Mouse (Mus musculus) mesoderm, embryonic 11.5 days (tissue): Measurements from ENCODE around the gene Ddx25.
A peak's percentile ranks its signal among the peaks of the same experiment; 100 is the strongest.

ENCODE experiments used
- DNase-seq: peaks from one replicate; pipeline ENCODE4 v3.0.0-alpha.2; 2012; ENCODE audit warnings: low read depth, low spot score

Gene Ddx25

GRCm38 (mm10) chr9:35541488-35541887, 16.8 kb downstream of the Ddx25 start:
- DNase-seq = peak; percentile 90

- DNase-seq = no peak
Measured at GRCm38 (mm10) chr9:35541024-35541423, 17.3 kb downstream of the Ddx25 start.

DNA sequence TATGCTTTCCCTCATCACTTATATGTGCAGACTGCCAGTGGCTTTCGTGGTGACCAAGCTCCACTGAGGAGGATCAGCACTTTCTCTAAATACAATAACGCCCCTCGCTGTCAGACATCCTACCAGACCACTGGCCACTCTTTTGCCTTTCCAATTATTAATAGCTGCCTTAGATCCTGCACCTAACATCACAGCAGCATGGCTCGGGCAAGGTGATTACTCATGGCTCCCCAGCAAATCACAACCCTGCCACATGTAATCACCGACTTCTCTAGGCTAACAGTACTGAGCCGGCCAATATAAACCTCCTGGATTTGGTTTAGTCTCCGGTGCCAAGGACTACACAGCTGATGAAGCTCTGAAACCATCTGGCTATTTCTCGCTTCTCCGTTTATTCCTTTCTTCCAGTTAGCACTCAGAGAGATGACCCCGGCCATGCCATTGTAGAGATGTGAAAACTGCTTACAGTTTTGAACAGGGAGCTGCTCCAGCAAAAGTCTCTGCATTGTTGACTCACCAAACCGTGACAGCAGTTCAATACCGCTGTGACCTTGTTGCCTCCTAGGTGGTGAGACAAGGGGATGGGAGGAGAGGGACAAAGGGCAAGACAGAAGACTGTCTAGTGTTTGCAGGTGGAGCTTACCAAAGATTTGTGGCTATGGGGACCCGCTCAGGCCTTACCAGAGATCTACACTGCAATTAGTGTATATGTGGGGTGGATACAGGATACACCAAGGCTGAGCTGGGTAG, 19.2 kb downstream of the Ddx25 start:
- no peak for DNase-seq

- DNase-seq = no peak
Measured at GRCm38 (mm10) chr9:35535876-35536275, 22.5 kb downstream of the Ddx25 start.

GRCm38 (mm10) chr9:35535110-35535509, 23.2 kb downstream of the Ddx25 start:
- peak; percentile 84 for DNase-seq

DNA sequence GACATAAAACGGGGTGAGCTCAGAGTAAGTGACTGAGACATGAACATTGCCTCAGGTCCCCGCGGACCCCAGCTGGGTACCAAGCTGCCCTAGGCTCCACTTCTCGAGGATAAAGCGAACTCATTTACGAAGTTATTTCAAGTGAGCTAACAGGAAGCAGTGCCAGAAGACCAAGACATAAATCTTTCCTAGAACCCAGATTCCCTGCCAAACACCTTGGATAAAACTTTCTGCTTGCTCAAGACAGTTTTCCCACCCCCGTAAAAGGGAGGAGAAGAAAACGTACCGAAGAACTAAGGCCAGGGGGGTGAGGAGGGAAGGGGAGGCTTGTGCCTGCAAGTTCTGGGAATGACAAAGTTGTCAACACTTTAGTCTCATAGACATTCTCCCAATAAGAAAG, 25.1 kb downstream of the Ddx25 start:
- DNase-seq = no peak

DNA sequence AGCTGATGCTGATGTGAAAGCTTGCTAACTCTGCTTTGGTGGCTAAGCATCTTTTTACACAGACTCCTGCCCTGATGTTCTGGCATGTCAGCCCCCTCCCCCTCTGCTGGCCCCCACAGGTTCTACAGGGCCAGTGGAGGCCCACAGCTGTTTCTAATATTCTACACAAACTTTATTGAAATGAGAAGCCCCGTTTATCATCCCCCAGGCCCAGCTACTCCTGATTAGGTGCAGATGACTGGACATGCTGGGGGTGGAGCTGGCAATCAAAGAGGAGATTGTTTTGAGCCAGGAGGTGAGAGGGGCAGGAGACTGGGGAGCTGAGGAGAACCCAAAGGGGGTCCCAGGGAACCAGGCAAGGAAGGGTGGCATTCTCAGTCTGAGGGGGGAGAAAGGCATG, 28.5 kb downstream of the Ddx25 start:
- peak; percentile 73 for DNase-seq

DNA sequence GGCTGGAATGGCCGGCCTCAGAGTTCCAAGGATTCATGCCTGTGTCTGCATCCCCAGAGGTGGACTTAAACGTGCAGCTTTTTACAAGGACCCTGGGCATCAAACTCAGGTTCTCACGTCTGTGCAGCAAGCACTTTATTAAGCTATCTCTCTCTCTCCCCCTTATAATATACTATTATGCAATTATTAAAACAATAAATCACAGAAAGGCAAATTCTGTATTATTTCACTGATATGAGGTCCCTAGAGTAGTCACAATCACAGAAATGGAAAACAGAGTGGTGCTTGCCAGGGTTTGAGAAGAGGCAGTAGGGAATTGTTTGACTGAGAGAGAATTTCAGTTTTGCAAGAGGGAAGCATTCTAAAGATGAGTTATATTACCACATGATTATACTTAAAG, 29.2 kb downstream of the Ddx25 start:
- DNase-seq = no peak

GRCm38 (mm10) chr9:35523941-35524411, 34.4 kb downstream of the Ddx25 start:
- peak; percentile 50 for DNase-seq

DNA sequence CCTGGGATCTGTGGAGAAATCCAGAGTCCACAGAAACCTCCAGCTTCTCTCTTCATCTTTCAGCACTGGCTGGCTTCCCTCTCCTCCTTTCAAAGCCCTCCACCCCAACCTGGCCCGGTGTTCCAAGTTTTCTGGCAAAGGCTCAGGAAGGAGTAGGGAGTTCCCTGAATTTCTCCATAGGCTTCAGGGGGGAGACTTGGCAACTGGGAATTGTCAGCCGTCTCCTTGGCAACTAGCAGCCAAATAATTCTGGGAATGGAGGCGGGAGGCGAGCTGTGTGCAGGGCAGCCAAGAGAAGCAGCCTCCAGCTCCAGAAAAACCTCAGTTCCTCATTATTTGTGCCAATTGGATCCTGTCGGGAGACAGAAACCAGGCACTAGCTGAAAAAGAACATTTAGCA, 34.8 kb downstream of the Ddx25 start:
- no peak for DNase-seq

DNA sequence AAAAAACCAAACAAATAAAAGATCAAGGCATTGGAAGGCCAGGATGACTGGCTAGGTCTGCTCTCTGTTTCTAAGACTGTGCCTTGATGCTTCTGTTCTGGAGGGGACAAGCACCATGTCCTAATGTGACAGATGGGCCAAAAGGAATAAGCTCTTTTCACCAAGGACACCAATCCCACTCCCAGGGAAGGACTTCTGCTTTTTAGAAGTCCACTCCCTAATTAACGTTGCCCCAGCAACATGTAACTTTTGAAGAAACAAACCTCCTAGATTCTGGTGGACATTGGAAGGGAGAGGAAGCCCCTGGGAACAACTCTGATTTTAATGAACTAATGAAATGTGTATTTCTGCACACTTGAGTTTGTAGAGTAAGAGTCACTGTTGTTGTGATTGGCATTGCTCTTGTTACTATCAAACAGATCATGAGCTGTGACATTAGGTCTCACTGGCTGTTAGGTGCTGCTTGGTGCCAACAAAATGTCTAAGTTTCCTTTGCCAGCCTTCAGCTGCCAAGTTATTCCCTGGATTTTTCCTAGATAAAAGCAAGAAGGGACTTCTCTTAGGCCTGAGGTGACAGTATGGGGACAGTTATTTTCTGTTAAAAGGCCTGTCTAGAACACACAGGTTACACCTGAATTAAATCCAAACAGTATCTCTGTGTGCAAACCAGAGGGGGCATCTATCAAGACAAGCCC, 35.4 kb downstream of the Ddx25 start:
- DNase-seq = no peak

- DNase-seq = no peak
Measured at GRCm38 (mm10) chr9:35522241-35522640, 36.1 kb downstream of the Ddx25 start.

GRCm38 (mm10) chr9:35520631-35521348, 37.5 kb downstream of the Ddx25 start:
- no peak for DNase-seq

DNA sequence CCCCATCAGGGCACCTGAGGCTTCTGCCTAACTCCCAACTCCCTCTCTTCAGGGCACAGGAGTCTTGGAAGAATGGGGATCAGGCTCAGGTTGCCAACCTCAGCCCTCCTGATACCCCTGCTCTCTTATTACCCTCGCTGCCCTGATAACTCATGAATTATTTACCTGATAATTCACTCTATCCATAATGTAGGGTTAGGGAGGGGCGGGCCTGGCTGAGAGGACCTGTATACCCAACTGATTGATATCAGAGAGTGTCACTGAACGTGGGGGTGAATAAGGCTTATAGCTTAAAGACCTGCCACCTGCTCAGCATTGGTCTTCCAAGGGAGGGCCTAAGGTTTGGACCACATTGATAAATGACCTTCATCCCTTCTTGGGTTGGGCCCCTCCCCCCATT, 40.2 kb downstream of the Ddx25 start, which contains the start of gene Gm1113:
Gene Gm1113 (minus strand): TSS at position 101 of the 400 bp plus-strand sequence.
- no peak for DNase-seq

GRCm38 (mm10) chr9:35516711-35517110, 41.6 kb downstream of the Ddx25 start:
- DNase-seq = no peak

DNA sequence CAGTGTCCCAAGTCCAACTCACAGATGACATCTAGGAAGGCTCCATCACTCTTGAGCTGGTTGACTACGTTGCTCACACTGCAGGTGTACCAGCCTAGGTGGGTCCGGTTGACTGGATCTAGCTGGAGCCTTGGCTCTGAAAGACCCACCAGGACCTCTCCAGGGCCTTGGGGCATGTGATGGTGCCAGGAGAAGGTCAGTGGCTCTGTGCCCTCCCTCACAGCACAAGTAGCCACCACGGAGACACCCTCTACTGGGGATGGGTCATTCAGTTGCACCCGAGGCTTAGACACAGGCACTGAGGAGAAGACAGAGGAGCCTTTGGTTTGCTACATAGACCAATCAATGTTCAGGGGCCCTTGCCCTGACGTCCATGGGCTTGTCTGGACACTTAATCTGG, 42.1 kb downstream of the Ddx25 start:
- DNase-seq = no peak

DNA sequence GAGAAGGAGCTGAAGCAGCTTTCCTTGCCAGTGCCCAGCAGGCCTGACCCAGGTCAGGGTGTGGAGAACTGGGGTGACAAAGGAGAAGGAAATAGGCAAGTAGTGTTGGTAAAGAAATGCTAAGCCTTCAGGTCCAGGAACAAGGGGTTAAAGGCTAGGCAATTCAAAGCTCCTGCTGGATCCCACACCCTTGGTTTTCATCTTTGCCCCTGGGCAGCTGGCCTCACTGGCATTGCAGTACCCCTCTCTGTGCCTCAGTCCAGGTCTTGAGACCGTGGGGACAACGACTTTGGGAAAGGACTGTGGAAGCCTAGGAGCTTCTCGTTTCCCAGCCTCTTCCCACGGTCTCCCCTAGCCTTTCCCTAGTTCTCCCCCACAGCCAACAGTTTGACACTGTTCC, 44.4 kb downstream of the Ddx25 start:
- DNase-seq = no peak

DNA sequence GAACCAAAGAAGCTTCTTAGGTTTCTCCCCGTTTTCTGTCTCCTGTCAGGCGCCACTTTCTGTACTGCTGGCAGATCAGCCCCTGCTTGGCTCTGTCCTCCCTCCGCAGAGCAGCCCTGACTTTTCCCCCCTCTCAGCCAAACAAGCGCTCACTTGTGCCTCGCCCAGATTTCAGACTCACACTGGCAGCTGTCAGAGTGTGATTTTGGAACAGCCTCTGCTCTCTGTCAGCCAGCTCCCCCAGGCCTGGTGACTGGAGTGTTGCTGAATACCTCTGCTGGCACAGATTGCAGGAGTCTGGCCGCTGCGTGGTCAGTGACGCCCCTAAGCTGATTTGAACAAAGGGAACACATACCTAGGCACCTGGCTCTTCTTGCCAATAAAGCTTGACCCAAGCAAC, 50.1 kb downstream of the Ddx25 start:
- DNase-seq = no peak

DNA sequence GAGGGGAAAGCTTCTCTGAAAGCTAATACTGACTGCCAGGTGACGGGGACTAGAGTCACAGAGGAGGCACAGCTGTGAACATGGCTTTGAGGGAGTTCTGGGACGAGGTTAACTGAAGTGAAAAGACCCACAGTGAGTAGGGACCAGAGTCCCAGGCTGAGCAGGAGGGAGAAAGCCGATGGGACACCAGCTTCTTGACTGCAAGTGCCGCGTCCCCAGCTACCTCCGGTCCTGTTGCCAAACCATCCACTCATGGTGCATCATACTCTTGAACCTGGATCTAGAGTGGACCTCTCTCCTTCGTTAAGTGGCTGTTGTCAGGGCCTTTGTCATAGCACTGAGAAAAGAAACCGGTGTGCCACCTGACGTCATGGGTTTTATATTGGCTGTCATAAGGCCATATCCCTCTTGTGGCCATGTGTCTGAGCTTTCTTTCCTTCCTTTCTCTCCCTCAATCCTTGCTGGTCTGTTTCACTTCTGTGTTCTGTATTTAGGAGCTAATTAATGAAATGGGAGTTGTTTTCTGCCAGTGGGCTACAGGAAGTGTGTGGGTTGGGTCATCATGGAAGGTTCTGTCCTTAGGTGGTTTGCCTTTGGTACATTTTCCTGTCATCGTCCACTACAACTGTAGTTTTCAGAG, 55.8 kb downstream of the Ddx25 start:
- no peak for DNase-seq

DNA sequence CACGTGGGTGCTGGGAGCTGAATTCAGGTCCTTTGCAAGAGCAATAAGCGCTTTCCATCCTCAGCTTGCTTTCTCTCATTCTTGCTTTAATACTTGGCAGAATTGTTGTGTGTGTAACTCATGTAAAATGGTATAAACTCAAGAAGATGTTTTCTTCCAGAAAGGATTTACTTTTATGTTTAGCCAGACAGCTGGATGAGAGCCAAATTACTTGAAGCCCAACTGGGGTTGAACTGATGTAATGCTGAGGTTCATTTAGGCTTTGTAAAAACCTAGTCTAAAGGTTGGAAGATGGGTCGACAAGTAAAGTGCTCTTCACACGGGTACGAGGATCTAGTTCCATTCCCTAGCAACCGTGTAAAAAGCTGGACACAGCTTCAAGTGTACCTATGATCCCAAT, 58.4 kb downstream of the Ddx25 start:
- no peak for DNase-seq

- DNase-seq = no peak
Measured at GRCm38 (mm10) chr9:35495471-35495870, 62.9 kb downstream of the Ddx25 start.

DNA sequence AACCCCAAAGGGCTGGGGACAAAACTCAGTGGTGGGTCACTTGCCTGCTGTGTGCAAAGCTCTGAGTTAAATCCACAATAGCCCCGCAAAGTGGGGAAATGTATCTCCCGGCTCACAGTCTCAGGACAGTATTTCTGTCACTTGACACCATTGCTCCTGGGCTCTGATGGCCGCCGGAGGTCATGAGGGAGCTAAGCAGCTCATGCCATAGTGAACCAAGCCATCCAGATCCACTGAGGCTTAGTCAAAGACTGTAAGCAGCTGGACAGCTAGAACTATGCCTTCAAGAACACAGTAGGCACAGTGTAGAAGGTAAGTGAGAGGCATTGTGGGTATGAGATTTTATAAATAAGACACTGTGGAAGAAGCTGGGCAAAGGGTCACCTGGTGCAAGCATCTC, 63.4 kb downstream of the Ddx25 start:
- no peak for DNase-seq
